Mouse (Mus musculus) kidney, adult 2 months (tissue): ENCODE data around the gene Serf2.

Experiments used
- CTCF ChIP-seq: fragments of 200-500 bp; conservative IDR thresholded peaks from 2 replicates; pipeline ENCODE4 v1.5.1; 2011; ENCODE audit warnings: low read depth, mild to moderate bottlenecking, control low read depth, low read length, moderate library complexity, mixed read lengths; ENCODE audit not compliant: insufficient read depth, insufficient read length
- POLR2A ChIP-seq: fragments of 200-500 bp; IDR thresholded peaks from one replicate; pipeline ENCODE4 v1.6.1; 2011; ENCODE audit warnings: low read depth, low read length, control low read depth

- TF ChIP-seq CTCF = no peak
- TF ChIP-seq POLR2A = no peak
Measured at GRCm38 (mm10) chr2:121418476-121418875, 30.5 kb upstream of the Serf2 start.
